Mouse (Mus musculus) skeletal muscle tissue, adult 2 months (tissue): Measurements from ENCODE around the gene Dis3.

Source experiments
- DNase-seq: peaks from one replicate; pipeline ENCODE4 v3.0.0-alpha.2; 2012; ENCODE audit warnings: low read depth, low spot score

The Dis3 gene

GRCm38 (mm10) chr14:99099267-99099966 is at the start of gene Dis3, which contains the start of gene Pibf1:
Gene Dis3 (minus strand): TSS chr14:99099770.
Gene Pibf1 (plus strand): TSS chr14:99099424.
- DNase-seq, result peak; percentile 96

- DNase-seq, result no peak
These were observed 47.3 kb upstream of the Dis3 start for GRCm38 (mm10) chr14:99146841-99147240.

- DNase-seq, result peak; percentile 70
These were observed 42.4 kb upstream of the Dis3 start for GRCm38 (mm10) chr14:99141786-99142633.

- no peak for DNase-seq
These were observed 40.5 kb upstream of the Dis3 start for GRCm38 (mm10) chr14:99140036-99140435.

- DNase-seq, result no peak
These were observed 36.7 kb upstream of the Dis3 start for GRCm38 (mm10) chr14:99136297-99136696.

GRCm38 (mm10) chr14:99135761-99136160 is 36.2 kb upstream of the Dis3 start:
- DNase-seq, result no peak

- DNase-seq, result no peak
These were observed 34.5 kb upstream of the Dis3 start for GRCm38 (mm10) chr14:99134048-99134447.

- no peak for DNase-seq
These were observed 29.5 kb upstream of the Dis3 start for GRCm38 (mm10) chr14:99129050-99129449.

GRCm38 (mm10) chr14:99127509-99127908 is 27.9 kb upstream of the Dis3 start:
- no peak for DNase-seq

GRCm38 (mm10) chr14:99126713-99127112 is 27.1 kb upstream of the Dis3 start:
- DNase-seq, result no peak

- DNase-seq, result no peak
These were observed 24.5 kb upstream of the Dis3 start for GRCm38 (mm10) chr14:99124076-99124475.

GRCm38 (mm10) chr14:99121584-99122339 is 22.2 kb upstream of the Dis3 start:
- no peak for DNase-seq

GRCm38 (mm10) chr14:99117576-99117975 is 18.0 kb upstream of the Dis3 start:
- no peak for DNase-seq

- no peak for DNase-seq
These were observed 9.2 kb upstream of the Dis3 start for GRCm38 (mm10) chr14:99108762-99109161.

- no peak for DNase-seq
These were observed 8.1 kb upstream of the Dis3 start for GRCm38 (mm10) chr14:99107631-99108187.

- DNase-seq, result no peak
These were observed 7.1 kb upstream of the Dis3 start for GRCm38 (mm10) chr14:99106671-99107070.

- DNase-seq, result no peak
These were observed 5.1 kb upstream of the Dis3 start for GRCm38 (mm10) chr14:99104542-99105123.

- no peak for DNase-seq
These were observed 3.5 kb upstream of the Dis3 start for GRCm38 (mm10) chr14:99103050-99103449.

GRCm38 (mm10) chr14:99099967-99100587 is 507 bp upstream of the Dis3 start:
- DNase-seq, result no peak

- no peak for DNase-seq
These were observed 10.6 kb downstream of the Dis3 start for GRCm38 (mm10) chr14:99088947-99089346.

- DNase-seq, result no peak
These were observed 28.4 kb downstream of the Dis3 start for GRCm38 (mm10) chr14:99071146-99071545.
